Mouse (Mus musculus) small intestine, adult 2 months (tissue): Measurements from ENCODE around the gene Bysl.

Experiments
- CTCF ChIP-seq: fragments of 200-500 bp; IDR thresholded peaks from 2 replicates; pipeline ENCODE4 v1.5.1; 2012; ENCODE audit warnings: low read depth, mild to moderate bottlenecking, control low read depth, inconsistent platforms, low read length, moderate library complexity, mixed read lengths; ENCODE audit not compliant: insufficient replicate concordance, insufficient read length; ENCODE audit errors: extremely low read depth
- POLR2A ChIP-seq: fragments of 200-500 bp; IDR thresholded peaks from 2 replicates; pipeline ENCODE4 v1.6.1; 2012; ENCODE audit warnings: low read depth, mild to moderate bottlenecking, control low read depth, inconsistent platforms, low read length, moderate library complexity

DNA sequence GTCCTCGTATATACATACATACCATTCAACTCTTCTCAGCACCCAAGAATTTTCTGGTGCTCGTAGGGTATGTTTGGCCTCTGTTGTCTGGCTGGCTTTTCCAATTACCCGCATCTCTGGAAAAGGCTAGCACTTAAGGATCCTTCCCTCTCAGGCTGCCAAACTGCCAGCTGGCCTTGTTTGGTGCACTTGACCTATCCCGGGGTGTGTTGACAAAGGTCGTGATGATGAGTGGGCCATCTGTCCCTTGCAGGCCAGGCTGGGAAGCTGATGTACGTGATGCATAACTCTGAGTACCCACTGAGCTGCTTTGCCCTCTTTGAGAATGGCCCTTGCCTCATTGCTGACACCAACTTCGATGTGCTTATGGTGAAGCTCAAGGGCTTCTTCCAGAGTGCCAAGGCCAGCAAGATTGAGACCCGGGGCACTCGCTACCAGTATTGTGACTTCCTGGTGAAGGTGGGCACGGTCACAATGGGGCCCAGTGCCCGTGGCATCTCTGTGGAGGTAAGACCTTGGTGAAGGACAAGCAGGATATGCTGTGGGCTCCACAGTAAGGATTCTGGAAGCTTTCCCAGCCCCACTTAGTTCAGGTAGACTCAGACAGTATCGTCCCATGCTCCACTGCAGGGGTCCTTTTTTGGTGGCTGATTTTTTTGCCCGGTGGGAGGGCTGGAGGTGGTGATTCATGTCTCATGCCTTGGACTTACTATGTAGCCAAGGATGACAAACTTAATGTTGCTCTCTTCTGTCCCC, 7.4 kb upstream of the Bysl start:
- TF ChIP-seq CTCF (no peak), POLR2A (no peak)
